Mouse (Mus musculus) hindbrain, postnatal 0 days (tissue): ENCODE data around the gene Polr2e. TPM values are rescaled to one million over a fixed set of nuclear protein-coding genes. Genes with fewer than 3 reads are reported as not detected.
A peak's percentile ranks its signal among the peaks of the same experiment; 100 is the strongest.
"Not testable (repeated sequence)": the region's sequence is repeated elsewhere in the genome, so short reads cannot be mapped to it uniquely, and the experiment has no call there.

Experiments used
- ATAC-seq: fragments of 200-750 bp; cut with Nextera tagmentation; 2 replicates; pipeline ENCODE4 v1.8.0; 2017; ENCODE audit warnings: mild to moderate bottlenecking, moderate TSS enrichment, moderate library complexity
- DNase-seq: peaks from one replicate; pipeline ENCODE4 v3.0.0-alpha.2; 2015; ENCODE audit warnings: low spot score
- H3K27ac ChIP-seq: fragments of 300-500 bp; sonication (generic); 2 replicates; pipeline ENCODE4 v1.5.1; 2014; ENCODE audit warnings: mild to moderate bottlenecking
- H3K27me3 ChIP-seq: fragments of 300-500 bp; sonication (generic); 2 replicates; pipeline ENCODE4 v1.6.1; 2014; ENCODE audit warnings: low read length, mixed read lengths; ENCODE audit not compliant: insufficient read depth
- H3K36me3 ChIP-seq: fragments of 300-500 bp; sonication (generic); 2 replicates; pipeline ENCODE4 v1.6.1; 2014; ENCODE audit warnings: low read length, mixed read lengths; ENCODE audit not compliant: insufficient read depth
- H3K4me1 ChIP-seq: fragments of 300-500 bp; sonication (generic); 2 replicates; pipeline ENCODE4 v1.6.1; 2014; ENCODE audit warnings: antibody characterized with exemption, low read length, mixed read lengths; ENCODE audit not compliant: insufficient read depth
- H3K4me2 ChIP-seq: fragments of 300-500 bp; sonication (generic); 2 replicates; pipeline ENCODE4 v1.6.1; 2014; ENCODE audit warnings: low read depth, mild to moderate bottlenecking, low read length, moderate library complexity, mixed read lengths
- H3K4me3 ChIP-seq: fragments of 300-500 bp; sonication (generic); 2 replicates; pipeline ENCODE4 v1.5.1; 2014; ENCODE audit warnings: low read length
- H3K9ac ChIP-seq: fragments of 300-500 bp; sonication (generic); replicated peaks from 2 replicates; pipeline ENCODE4 v1.6.1; 2014; ENCODE audit warnings: mild to moderate bottlenecking, low read length, moderate library complexity, mixed read lengths
- H3K9me3 ChIP-seq: fragments of 300-500 bp; sonication (generic); 2 replicates; pipeline ENCODE4 v1.6.1; 2016; ENCODE audit warnings: low read length, mixed read lengths
- CTCF ChIP-seq: IDR thresholded peaks from 2 replicates; pipeline ENCODE4 v1.5.1; 2016; ENCODE audit warnings: antibody characterized with exemption, control low read depth, low read depth
- WGBS: fragments of 180-500 bp; shearing (Covaris S2); extraction: QIAGEN DNeasy Blood & Tissue Kit; methylation state at CpG from one replicate; pipeline ENCODE4 v1.1.7; 2014; 5-methylcytosine and 5-hydroxymethylcytosine counted together
- polyA plus RNA-seq: library from polyadenylated mRNA; unstranded; fragments of >200 nt; fragmentation: Nextera tagmentation; extraction: Ambion mirVana; gene quantifications from 2 replicates; pipeline ENCODE4 v1.2.1, GENCODE M21; 2015
- total RNA-seq: library from RNA; depleted of rRNA; stranded (reverse); fragments of >200 nt; gene quantifications from 2 replicates; pipeline ENCODE4 v1.2.3, GENCODE M21; 2014

The Polr2e gene
- total and polyA plus RNA-seq, 2 experiments from 2014 or later, result 100 to 143 TPM

DNA sequence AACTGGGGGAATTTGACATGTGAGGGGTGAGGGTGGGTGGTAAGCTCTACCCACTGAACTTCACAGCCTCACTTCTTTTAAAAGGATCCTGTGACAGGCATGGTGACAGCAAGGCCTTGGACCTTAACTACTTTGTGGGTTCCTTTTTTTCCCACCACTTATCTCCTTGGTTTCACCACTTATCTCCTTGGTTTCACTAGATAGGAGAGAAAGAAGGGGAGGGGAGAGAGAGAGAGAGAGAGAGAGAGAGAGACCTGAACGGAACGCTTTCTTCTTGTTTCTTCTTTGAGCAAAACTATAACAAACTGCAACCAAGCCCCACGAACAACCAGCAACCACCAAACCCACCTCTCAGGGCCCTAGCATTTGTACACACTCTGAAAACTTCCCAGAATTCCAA lies 9.2 kb upstream of the Polr2e start:
- Histone ChIP-seq H3K9me3 (no peaks in the 10 kb centered on the region), H3K4me3 (no peak overlapping the region), H3K9ac (no peak overlapping the region), H3K36me3 (no peaks in the 10 kb centered on the region), H3K27ac (no peak overlapping the region), H3K4me1 (no peaks in the 10 kb centered on the region), H3K4me2 (no peak overlapping the region), H3K27me3 (no peaks in the 10 kb centered on the region)
- ATAC-seq (no peak), DNase-seq (no peak)
- 69% methylated on average over 3 of the region's 3 CpGs for WGBS
- TF ChIP-seq CTCF, result no peak

DNA sequence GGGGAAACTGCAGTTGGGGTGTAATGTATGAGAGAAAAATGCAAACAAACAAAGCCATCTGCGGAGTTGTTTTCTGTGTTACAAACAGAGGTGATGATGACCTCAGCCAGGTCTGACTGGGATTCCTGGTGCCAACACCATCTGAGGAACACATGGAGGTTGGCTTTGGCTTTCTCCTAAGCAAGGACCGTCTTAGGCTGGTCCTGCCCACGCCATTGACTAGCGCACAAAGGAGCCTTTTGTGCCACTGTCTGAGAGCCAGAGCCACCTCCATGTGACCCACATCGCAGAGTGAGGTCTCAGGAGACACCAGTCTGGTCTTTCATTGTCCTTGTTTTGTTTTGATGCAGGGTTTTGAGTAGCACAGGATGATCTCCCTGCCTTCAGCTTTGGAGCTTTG lies 8.8 kb upstream of the Polr2e start:
- H3K27me3 ChIP-seq, result no peaks in the 10 kb centered on the region
- H3K4me1 ChIP-seq, result no peaks in the 10 kb centered on the region
- 9% methylated on average over 5 of the region's 5 CpGs for WGBS
- no peak overlapping the region for H3K9ac ChIP-seq
- DNase-seq, result peak; percentile 23
- H3K4me3 ChIP-seq, result no peak overlapping the region
- no peaks in the 10 kb centered on the region for H3K36me3 ChIP-seq
- H3K27ac ChIP-seq, result no peak overlapping the region; the same call in 1 of the 2 replicates
- no peaks in the 10 kb centered on the region for H3K9me3 ChIP-seq
- ATAC-seq, result no peak
- no peak overlapping the region for H3K4me2 ChIP-seq
- no peak for TF ChIP-seq CTCF

DNA sequence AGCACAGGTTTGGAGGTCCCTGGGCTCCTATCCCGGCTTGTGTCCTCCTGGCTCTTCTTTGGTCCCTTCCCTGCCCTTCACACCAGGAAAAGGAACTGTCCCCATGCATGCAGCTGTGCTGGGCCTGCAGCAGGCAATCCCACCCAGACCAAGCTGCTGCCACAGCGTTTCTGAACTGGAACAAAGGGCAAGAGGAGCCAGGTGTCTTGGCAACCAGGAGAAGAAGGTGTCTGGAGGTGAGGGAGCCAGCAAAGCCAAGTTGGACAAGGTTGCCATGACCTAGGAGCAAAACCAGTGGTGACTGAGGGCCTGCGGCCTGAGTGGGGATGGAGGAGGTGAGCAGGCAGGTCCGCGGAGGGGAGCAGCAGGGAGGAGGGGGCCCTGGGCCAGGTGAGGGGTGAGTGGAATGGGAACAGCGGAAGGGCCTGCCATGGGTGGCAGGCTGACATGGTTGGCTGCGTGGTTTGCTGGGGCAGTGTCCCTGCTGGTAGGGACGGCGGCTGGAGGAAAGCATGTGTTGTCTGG lies 7.5 kb upstream of the Polr2e start, which contains the start of gene Gpx4:
Gene Gpx4 (plus strand): TSS at position 126 of the 525 bp plus-strand sequence.
- H3K9ac ChIP-seq, result no peak within 1 kb of the TSS
- no peaks in the 10 kb centered on the region for H3K9me3 ChIP-seq
- TF ChIP-seq CTCF, result no peak
- H3K4me2 ChIP-seq, result no peak within 1 kb of the TSS
- DNase-seq (no peak), ATAC-seq (no peak)
- H3K27ac ChIP-seq, result no peak within 1 kb of the TSS; the same call in 1 of the 2 replicates
- H3K27me3 ChIP-seq, result no peaks in the 10 kb centered on the region
- no peak within 1 kb of the TSS for H3K4me3 ChIP-seq
- H3K4me1 ChIP-seq, result no peaks in the 10 kb centered on the region
- WGBS, result 46% methylated on average over 9 of the region's 9 CpGs
- no peaks in the 10 kb centered on the region for H3K36me3 ChIP-seq

DNA sequence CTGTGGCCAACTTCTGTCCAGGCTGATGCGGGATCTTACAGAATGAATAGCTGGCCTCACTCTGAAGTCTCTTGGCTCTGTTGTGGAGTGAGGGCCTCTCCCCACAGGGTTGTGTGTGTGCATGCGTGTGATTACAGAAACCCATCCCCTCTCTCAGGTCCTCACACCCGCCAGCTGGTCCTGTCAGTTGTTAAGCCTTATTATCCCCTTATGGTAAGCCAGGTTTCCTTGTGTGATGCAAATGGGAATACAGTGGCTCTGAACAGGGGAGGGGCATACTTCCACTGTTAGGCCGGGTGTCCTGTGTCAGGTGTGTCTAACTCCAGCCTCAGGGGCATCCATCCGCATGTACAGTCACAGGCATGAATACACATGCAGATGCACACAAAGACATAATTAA lies 6.2 kb upstream of the Polr2e start:
- ATAC-seq, result no peak
- no peak overlapping the region for H3K27ac ChIP-seq
- no peak overlapping the region for H3K4me2 ChIP-seq
- H3K4me1 ChIP-seq, result no peaks in the 10 kb centered on the region
- H3K9me3 ChIP-seq, result no peaks in the 10 kb centered on the region
- no peak for TF ChIP-seq CTCF
- H3K4me3 ChIP-seq, result no peak overlapping the region
- no peaks in the 10 kb centered on the region for H3K36me3 ChIP-seq
- 64% methylated on average over 5 of the region's 5 CpGs for WGBS
- no peak overlapping the region for H3K9ac ChIP-seq
- H3K27me3 ChIP-seq, result no peaks in the 10 kb centered on the region
- DNase-seq, result no peak

DNA sequence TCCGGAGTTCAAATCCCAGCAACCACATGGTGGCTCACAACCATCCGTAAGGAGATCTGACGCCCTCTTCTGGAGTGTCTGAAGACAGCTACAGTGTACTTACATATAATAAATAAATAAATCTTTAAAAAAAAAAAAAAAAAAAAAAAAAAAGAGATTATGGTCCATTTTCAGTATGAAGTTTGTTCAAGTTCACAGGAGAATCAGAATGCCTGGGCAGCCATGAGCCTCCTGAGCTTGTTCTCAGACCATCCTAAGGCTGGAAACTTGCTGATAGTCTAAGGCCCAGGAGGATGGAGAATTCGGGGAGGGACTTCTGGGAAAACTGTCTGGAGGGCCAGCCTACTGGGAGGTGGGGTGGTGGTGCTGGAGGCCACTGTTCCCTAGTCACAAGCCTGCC lies 5.8 kb upstream of the Polr2e start:
- not testable (repeated sequence) for H3K4me1 ChIP-seq, H3K9ac ChIP-seq, ATAC-seq, H3K27ac ChIP-seq, H3K4me2 ChIP-seq, H3K9me3 ChIP-seq, H3K4me3 ChIP-seq, H3K27me3 ChIP-seq, H3K36me3 ChIP-seq, DNase-seq
- 80% methylated on average over 2 of the region's 4 CpGs for WGBS

DNA sequence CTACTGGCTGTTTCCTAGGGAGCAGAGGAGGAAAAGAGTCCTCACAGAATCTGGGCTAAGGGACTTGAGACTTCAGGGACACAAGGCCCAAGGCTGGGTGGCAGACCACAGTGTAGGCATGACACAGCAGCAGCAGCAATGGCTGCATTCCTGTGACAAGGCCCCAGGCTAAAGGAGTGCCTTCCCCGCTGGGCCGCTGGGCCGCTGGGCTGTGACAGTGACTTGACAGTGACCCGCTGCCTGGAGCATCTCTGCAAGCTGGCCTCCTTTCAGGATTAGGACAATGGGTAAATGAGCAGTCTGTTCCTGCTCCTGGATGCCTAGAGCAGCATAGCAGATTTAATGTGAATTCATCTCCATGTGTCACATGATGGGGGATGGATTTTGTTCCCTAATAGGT lies 4.5 kb upstream of the Polr2e start:
- no peaks in the 10 kb centered on the region for H3K27me3 ChIP-seq
- H3K4me3 ChIP-seq, result no peak overlapping the region
- no peaks in the 10 kb centered on the region for H3K4me1 ChIP-seq
- H3K27ac ChIP-seq, result peak overlapping the region; percentile 65; the same call in 1 of the 2 replicates
- no peak for ATAC-seq
- no peak for DNase-seq
- no peak for TF ChIP-seq CTCF
- H3K4me2 ChIP-seq, result no peak overlapping the region
- no peaks in the 10 kb centered on the region for H3K36me3 ChIP-seq
- no peaks in the 10 kb centered on the region for H3K9me3 ChIP-seq
- WGBS, result 13% methylated on average over 4 of the region's 4 CpGs
- no peak overlapping the region for H3K9ac ChIP-seq

DNA sequence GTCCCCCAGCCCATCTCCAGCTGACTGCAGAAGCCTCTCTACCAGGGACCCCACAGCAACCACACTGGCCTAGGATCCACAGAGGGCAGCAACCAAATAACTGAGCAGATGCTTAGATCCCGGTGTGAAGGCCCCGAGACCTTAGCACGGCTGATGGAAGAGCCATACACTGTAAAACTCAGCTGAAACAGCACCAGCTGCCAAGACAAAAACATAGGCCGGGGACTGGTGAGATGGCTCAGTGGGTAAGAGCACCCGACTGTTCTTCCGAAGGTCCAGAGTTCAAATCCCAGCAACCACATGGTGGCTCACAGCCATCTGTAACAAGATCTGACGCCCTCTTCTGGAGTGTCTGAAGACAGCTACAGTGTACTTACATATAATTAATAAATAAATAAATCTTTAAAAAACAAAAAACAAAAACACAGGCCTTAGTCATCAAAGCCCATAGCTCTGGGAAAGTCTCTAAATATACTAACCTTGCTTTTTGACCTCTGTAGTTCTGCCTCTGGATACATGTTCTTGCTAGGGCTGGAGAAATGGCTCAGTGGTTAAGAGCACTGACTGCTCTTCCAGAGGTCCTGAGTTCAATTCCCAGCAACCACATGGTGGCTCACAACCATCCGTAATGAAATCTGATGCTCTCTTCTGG lies 1.9 kb upstream of the Polr2e start:
- WGBS, result 89% methylated on average over 8 of the region's 8 CpGs
- H3K4me2 ChIP-seq, H3K4me3 ChIP-seq, H3K9me3 ChIP-seq, H3K27me3 ChIP-seq, H3K9ac ChIP-seq, H3K27ac ChIP-seq, DNase-seq, ATAC-seq, H3K4me1 ChIP-seq: not testable (repeated sequence)
- peaks cover 11% of the 10 kb centered on the region for H3K36me3 ChIP-seq
